Mouse (Mus musculus): ENCODE data around the gene Poc1b.

- TF ChIP-seq CTCF (IDR thresholded peaks at IDR 0.05; ENCODE audit: low read depth) (no peak), EP300 (IDR thresholded peaks at IDR 0.05; ENCODE audit: low read depth) (no peak)
Measured at GRCm38 (mm10) chr10:99130611-99131010, 23.8 kb downstream of the Poc1b start.
